Mouse (Mus musculus) bone marrow macrophage, adult 2 months (primary cell): ENCODE measurements around the gene Col4a2. TPM values are rescaled to one million over a fixed set of nuclear protein-coding genes. Genes with fewer than 3 reads are reported as not detected.

Source experiments
- H3K27ac ChIP-seq: 2 replicates; pipeline ENCODE4 v1.5.1; 2012; ENCODE audit warnings: low read depth, low read length; ENCODE audit not compliant: insufficient read depth
- H3K4me1 ChIP-seq: 2 replicates; pipeline ENCODE4 v1.6.1; 2012; ENCODE audit warnings: low read length; ENCODE audit not compliant: control insufficient read depth, insufficient read depth
- H3K4me3 ChIP-seq: 2 replicates; pipeline ENCODE4 v1.5.1; 2012; ENCODE audit warnings: mild to moderate bottlenecking, low read length, moderate library complexity; ENCODE audit not compliant: insufficient read depth
- CTCF ChIP-seq: IDR thresholded peaks from 2 replicates; pipeline ENCODE4 v1.5.1; 2012; ENCODE audit warnings: low read depth, mild to moderate bottlenecking, low read length, moderate library complexity
- POLR2A ChIP-seq: IDR thresholded peaks from 2 replicates; pipeline ENCODE4 v1.6.1; 2012; ENCODE audit warnings: mild to moderate bottlenecking, low read depth, low read length, borderline replicate concordance
- polyA plus RNA-seq: library from polyadenylated mRNA; stranded (reverse); fragments of >200 nt; gene quantifications from 2 replicates; pipeline ENCODE4 v1.2.4, GENCODE M21; 2012; ENCODE audit not compliant: missing spikeins, insufficient read depth, insufficient read length

Col4a2 gene
- polyA plus RNA-seq, 1 experiment, result 2.6 TPM

- H3K4me3 ChIP-seq, result no peak overlapping the region
- no peak for TF ChIP-seq POLR2A
- no peaks in the 10 kb centered on the region for H3K4me1 ChIP-seq
- H3K27ac ChIP-seq, result no peak overlapping the region
Observed at GRCm38 (mm10) chr8:11356776-11357175, 44.2 kb downstream of the Col4a2 start.

- Histone ChIP-seq H3K4me1 (no peaks in the 10 kb centered on the region), H3K4me3 (no peak overlapping the region), H3K27ac (no peak overlapping the region)
- TF ChIP-seq CTCF (no peak), POLR2A (no peak)
Observed at GRCm38 (mm10) chr8:11357921-11358436, 45.4 kb downstream of the Col4a2 start.

DNA sequence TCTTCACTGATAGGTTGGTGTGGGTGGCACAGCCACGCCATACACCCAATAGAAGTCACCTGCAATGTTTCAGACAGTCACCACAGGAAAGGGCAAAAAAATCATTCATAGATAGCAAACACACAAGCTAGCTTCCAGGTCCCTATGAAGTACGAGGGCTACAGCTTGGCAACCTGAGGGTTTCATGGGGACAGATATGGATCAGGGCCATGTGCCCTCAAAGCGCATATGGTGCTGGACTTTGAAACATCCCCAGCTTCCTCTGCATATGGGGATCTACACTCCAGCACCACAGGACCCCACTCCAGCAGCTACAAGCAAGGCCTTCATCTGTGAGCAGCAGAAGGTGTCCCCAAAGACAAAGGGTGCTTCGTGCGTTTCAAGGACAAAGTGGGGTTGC lies 47.2 kb downstream of the Col4a2 start:
- no peak overlapping the region for H3K4me3 ChIP-seq
- no peaks in the 10 kb centered on the region for H3K4me1 ChIP-seq
- no peak overlapping the region for H3K27ac ChIP-seq
- TF ChIP-seq POLR2A (no peak), CTCF (no peak)

- TF ChIP-seq POLR2A, result no peak
- TF ChIP-seq CTCF, result no peak
- Histone ChIP-seq H3K4me1 (no peaks in the 10 kb centered on the region), H3K27ac (no peak overlapping the region), H3K4me3 (no peak overlapping the region)
Observed at GRCm38 (mm10) chr8:11361546-11362277, 49.1 kb downstream of the Col4a2 start.

- no peaks in the 10 kb centered on the region for H3K4me1 ChIP-seq
- no peak overlapping the region for H3K4me3 ChIP-seq
- H3K27ac ChIP-seq, result no peak overlapping the region
- no peak for TF ChIP-seq CTCF
- no peak for TF ChIP-seq POLR2A
Observed at GRCm38 (mm10) chr8:11362278-11363214, 49.9 kb downstream of the Col4a2 start.

- no peak for TF ChIP-seq POLR2A
- H3K4me1 ChIP-seq, result no peaks in the 10 kb centered on the region
- H3K4me3 ChIP-seq, result no peak overlapping the region
- no peak overlapping the region for H3K27ac ChIP-seq
Observed at GRCm38 (mm10) chr8:11363340-11364126, 50.9 kb downstream of the Col4a2 start.

DNA sequence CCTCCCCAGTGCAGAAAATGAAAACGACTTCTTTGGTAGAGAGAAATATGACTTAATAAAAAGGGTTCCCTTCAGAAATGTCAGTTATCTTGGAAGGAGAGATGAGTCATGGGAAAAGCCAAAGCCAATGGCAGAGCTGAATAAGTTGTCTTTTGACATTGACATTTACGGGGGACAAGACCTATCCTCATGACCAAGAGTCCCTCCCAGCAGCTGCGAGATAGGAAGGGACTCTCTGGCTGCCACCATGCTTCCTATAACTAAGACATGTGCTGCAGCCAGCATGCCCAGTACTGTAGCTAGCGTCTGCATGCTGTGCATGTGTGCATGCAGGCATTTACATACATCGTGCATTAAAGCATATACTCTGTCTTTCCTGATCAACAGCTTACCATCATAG lies 53.6 kb downstream of the Col4a2 start:
- TF ChIP-seq CTCF (no peak), POLR2A (no peak)
- Histone ChIP-seq H3K4me1 (no peaks in the 10 kb centered on the region), H3K27ac (no peak overlapping the region), H3K4me3 (no peak overlapping the region)

DNA sequence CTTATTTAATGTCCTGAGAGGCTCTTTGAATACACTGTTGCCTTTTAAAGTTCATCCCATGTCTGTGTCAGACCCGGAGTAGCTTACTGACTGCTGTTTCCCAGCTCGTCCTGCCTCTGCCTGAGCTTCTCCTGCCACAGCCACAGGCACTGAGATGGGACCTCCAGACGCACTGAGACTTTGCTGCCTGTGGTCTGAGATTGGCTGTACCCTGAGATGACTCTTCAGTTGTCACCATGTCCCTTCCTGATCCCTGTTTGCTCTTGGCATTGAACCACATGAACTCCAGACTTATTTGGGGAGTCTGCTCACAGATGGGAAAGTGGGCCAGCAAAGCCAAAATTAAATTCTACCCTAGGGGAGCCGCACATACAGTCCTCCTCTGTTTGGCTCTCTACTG lies 54.1 kb downstream of the Col4a2 start:
- Histone ChIP-seq H3K4me1 (peaks cover under 1% of the 10 kb centered on the region; the same call in 1 of the 2 replicates), H3K4me3 (no peak overlapping the region), H3K27ac (no peak overlapping the region)
- TF ChIP-seq CTCF (no peak), POLR2A (no peak)

DNA sequence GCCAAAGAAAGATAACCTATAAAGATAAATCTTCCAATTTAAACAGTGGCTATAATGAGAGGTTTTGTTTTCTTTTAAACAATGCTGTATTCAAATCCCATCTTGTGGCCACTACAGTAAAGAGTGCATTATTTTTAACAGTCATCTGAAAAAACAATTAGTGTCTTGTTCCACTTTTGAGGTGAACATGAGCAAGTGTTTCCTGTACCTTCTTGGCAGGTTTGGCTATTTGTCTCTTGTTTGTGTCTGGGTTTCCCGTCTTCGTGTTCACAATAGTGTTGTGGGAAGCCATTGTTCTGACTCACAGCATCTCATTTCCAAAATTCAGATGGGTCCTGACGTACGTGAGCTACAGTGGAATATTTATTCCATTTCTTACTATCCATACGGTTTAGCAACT lies 55.1 kb downstream of the Col4a2 start:
- TF ChIP-seq POLR2A, result no peak
- no peak for TF ChIP-seq CTCF
- Histone ChIP-seq H3K4me1 (peaks cover 6% of the 10 kb centered on the region; the same call in 1 of the 2 replicates), H3K27ac (no peak overlapping the region), H3K4me3 (no peak overlapping the region)
